Mouse (Mus musculus): Measurements from ENCODE around the gene Tia1. TPM values are rescaled to one million over a fixed set of nuclear protein-coding genes. Genes with fewer than 3 reads are reported as not detected.
A peak's percentile ranks its signal among the peaks of the same experiment; 100 is the strongest.

The Tia1 gene
- total and polyA plus RNA-seq, 2 experiments from 2014 or later: 67.8 to 76.7 TPM

- H3K36me3 ChIP-seq (replicated peaks; ENCODE audit: control insufficient read depth, insufficient read depth, low read length): peaks cover 54% of the 10 kb centered on the region
- no peaks in the 10 kb centered on the region for H3K4me1 ChIP-seq (ENCODE audit: control insufficient read depth, insufficient read depth)
- ATAC-seq (ENCODE audit: insufficient read depth, low read depth) (no peak), DNase-seq (ENCODE audit: low spot score) (no peak)
- no peak overlapping the region for H3K27ac ChIP-seq (ENCODE audit: low read depth)
- H3K9me3 ChIP-seq (replicated peaks; ENCODE audit: control insufficient read depth, low read length): no peaks in the 10 kb centered on the region
- no peak overlapping the region for H3K4me3 ChIP-seq (ENCODE audit: low read depth, low read length)
- no peak overlapping the region for H3K4me2 ChIP-seq (ENCODE audit: low read depth, low read length)
- 81% methylated on average over 12 of the region's 12 CpGs for WGBS
- H3K9ac ChIP-seq (replicated peaks; ENCODE audit: low read depth, low read length): no peak overlapping the region
- no peak for TF ChIP-seq CTCF (IDR thresholded peaks at IDR 0.05; ENCODE audit: low read depth)
- no peak for TF ChIP-seq EP300 (IDR thresholded peaks at IDR 0.05; ENCODE audit: low read depth)
- H3K27me3 ChIP-seq (ENCODE audit: control insufficient read depth, insufficient read depth, low read length): no peaks in the 10 kb centered on the region
Measured at GRCm38 (mm10) chr6:86387313-86387712, 16.7 kb upstream of the Tia1 start.

- no peak for TF ChIP-seq EP300 (IDR thresholded peaks at IDR 0.05; ENCODE audit: low read depth)
- Histone ChIP-seq H3K27me3 (ENCODE audit: control insufficient read depth, insufficient read depth, low read length) (no peaks in the 10 kb centered on the region), H3K4me1 (ENCODE audit: control insufficient read depth, insufficient read depth) (no peaks in the 10 kb centered on the region), H3K9me3 (replicated peaks; ENCODE audit: control insufficient read depth, low read length) (no peaks in the 10 kb centered on the region), H3K27ac (ENCODE audit: low read depth) (no peak overlapping the region), H3K9ac (replicated peaks; ENCODE audit: low read depth, low read length) (no peak overlapping the region), H3K36me3 (replicated peaks; ENCODE audit: control insufficient read depth, insufficient read depth, low read length) (peaks cover 56% of the 10 kb centered on the region), H3K4me2 (ENCODE audit: low read depth, low read length) (no peak overlapping the region), H3K4me3 (ENCODE audit: low read depth, low read length) (no peak overlapping the region)
- WGBS: 63% methylated on average over 18 of the region's 18 CpGs
- ATAC-seq (ENCODE audit: insufficient read depth, low read depth) (no peak), DNase-seq (ENCODE audit: low spot score) (no peak)
Measured at GRCm38 (mm10) chr6:86388461-86388860, 15.6 kb upstream of the Tia1 start.

- DNase-seq (ENCODE audit: low spot score): no peak
- Histone ChIP-seq H3K4me1 (ENCODE audit: control insufficient read depth, insufficient read depth) (peaks cover 16% of the 10 kb centered on the region), H3K4me2 (ENCODE audit: low read depth, low read length) (no peak overlapping the region), H3K27me3 (ENCODE audit: control insufficient read depth, insufficient read depth, low read length) (no peaks in the 10 kb centered on the region), H3K9me3 (replicated peaks; ENCODE audit: control insufficient read depth, low read length) (no peaks in the 10 kb centered on the region), H3K4me3 (ENCODE audit: low read depth, low read length) (no peak overlapping the region), H3K27ac (ENCODE audit: low read depth) (no peak overlapping the region), H3K36me3 (replicated peaks; ENCODE audit: control insufficient read depth, insufficient read depth, low read length) (peaks cover 56% of the 10 kb centered on the region), H3K9ac (replicated peaks; ENCODE audit: low read depth, low read length) (no peak overlapping the region)
- WGBS: 97% methylated on average over 5 of the region's 5 CpGs
- TF ChIP-seq CTCF (IDR thresholded peaks at IDR 0.05; ENCODE audit: low read depth): no peak
- TF ChIP-seq EP300 (IDR thresholded peaks at IDR 0.05; ENCODE audit: low read depth): no peak
- ATAC-seq (ENCODE audit: insufficient read depth, low read depth): no peak
Measured at GRCm38 (mm10) chr6:86391326-86391725, 12.7 kb upstream of the Tia1 start.

- no peak overlapping the region for H3K4me3 ChIP-seq (ENCODE audit: low read depth, low read length)
- no peak for DNase-seq (ENCODE audit: low spot score)
- ATAC-seq (ENCODE audit: insufficient read depth, low read depth): no peak
- H3K9ac ChIP-seq (replicated peaks; ENCODE audit: low read depth, low read length): no peak overlapping the region
- H3K27me3 ChIP-seq (ENCODE audit: control insufficient read depth, insufficient read depth, low read length): no peaks in the 10 kb centered on the region
- peaks cover 24% of the 10 kb centered on the region for H3K4me1 ChIP-seq (ENCODE audit: control insufficient read depth, insufficient read depth)
- no peak overlapping the region for H3K27ac ChIP-seq (ENCODE audit: low read depth)
- WGBS: 97% methylated on average over 1 of the region's 1 CpGs
- H3K9me3 ChIP-seq (replicated peaks; ENCODE audit: control insufficient read depth, low read length): no peaks in the 10 kb centered on the region
- H3K4me2 ChIP-seq (ENCODE audit: low read depth, low read length): no peak overlapping the region
- TF ChIP-seq EP300 (IDR thresholded peaks at IDR 0.05; ENCODE audit: low read depth) (no peak), CTCF (IDR thresholded peaks at IDR 0.05; ENCODE audit: low read depth) (no peak)
- peaks cover 43% of the 10 kb centered on the region for H3K36me3 ChIP-seq (replicated peaks; ENCODE audit: control insufficient read depth, insufficient read depth, low read length)
Measured at GRCm38 (mm10) chr6:86393187-86393586, 10.8 kb upstream of the Tia1 start.

GRCm38 (mm10) chr6:86394078-86394720 is 9.8 kb upstream of the Tia1 start:
- Histone ChIP-seq H3K4me2 (ENCODE audit: low read depth, low read length) (no peak overlapping the region), H3K27me3 (ENCODE audit: control insufficient read depth, insufficient read depth, low read length) (no peaks in the 10 kb centered on the region), H3K4me1 (ENCODE audit: control insufficient read depth, insufficient read depth) (peaks cover 24% of the 10 kb centered on the region), H3K27ac (ENCODE audit: low read depth) (no peak overlapping the region), H3K9me3 (replicated peaks; ENCODE audit: control insufficient read depth, low read length) (no peaks in the 10 kb centered on the region), H3K9ac (replicated peaks; ENCODE audit: low read depth, low read length) (no peak overlapping the region), H3K4me3 (ENCODE audit: low read depth, low read length) (no peak overlapping the region), H3K36me3 (replicated peaks; ENCODE audit: control insufficient read depth, insufficient read depth, low read length) (peaks cover 33% of the 10 kb centered on the region)
- no peak for TF ChIP-seq CTCF (IDR thresholded peaks at IDR 0.05; ENCODE audit: low read depth)
- ATAC-seq (ENCODE audit: insufficient read depth, low read depth) (no peak), DNase-seq (ENCODE audit: low spot score) (no peak)
- WGBS: 87% methylated on average over 17 of the region's 17 CpGs

- TF ChIP-seq EP300 (IDR thresholded peaks at IDR 0.05; ENCODE audit: low read depth): no peak
- no peak for TF ChIP-seq CTCF (IDR thresholded peaks at IDR 0.05; ENCODE audit: low read depth)
- Histone ChIP-seq H3K27ac (ENCODE audit: low read depth) (no peak overlapping the region), H3K36me3 (replicated peaks; ENCODE audit: control insufficient read depth, insufficient read depth, low read length) (peaks cover 25% of the 10 kb centered on the region), H3K4me3 (ENCODE audit: low read depth, low read length) (no peak overlapping the region), H3K9ac (replicated peaks; ENCODE audit: low read depth, low read length) (no peak overlapping the region), H3K27me3 (ENCODE audit: control insufficient read depth, insufficient read depth, low read length) (no peaks in the 10 kb centered on the region), H3K9me3 (replicated peaks; ENCODE audit: control insufficient read depth, low read length) (no peaks in the 10 kb centered on the region), H3K4me2 (ENCODE audit: low read depth, low read length) (0 out of 2 replicates have a peak overlapping the region, but pooled peaks have one; percentile 15), H3K4me1 (ENCODE audit: control insufficient read depth, insufficient read depth) (peaks cover 24% of the 10 kb centered on the region)
- ATAC-seq (ENCODE audit: insufficient read depth, low read depth) (no peak), DNase-seq (ENCODE audit: low spot score) (no peak)
- 66% methylated on average over 9 of the region's 9 CpGs for WGBS
Measured at GRCm38 (mm10) chr6:86395021-86395420, 9.0 kb upstream of the Tia1 start.
